Mouse (Mus musculus) G1E (cell line): ENCODE results near the gene Crym.

Experiments used
- CTCF ChIP-seq: IDR thresholded peaks from 2 replicates; pipeline ENCODE4 v1.5.1; 2012; ENCODE audit warnings: low read depth, low read length, inconsistent platforms, mixed read lengths
- GATA1 ChIP-seq: IDR thresholded peaks from 2 replicates; pipeline ENCODE4 v1.6.1; 2012; ENCODE audit warnings: borderline replicate concordance, low read length, inconsistent platforms, mixed read lengths
- GATA2 ChIP-seq: IDR thresholded peaks from 2 replicates; pipeline ENCODE4 v1.6.1; 2012; ENCODE audit warnings: low read depth, low read length, inconsistent platforms, borderline replicate concordance
- POLR2AphosphoS5 ChIP-seq: IDR thresholded peaks from 2 replicates; pipeline ENCODE4 v1.6.1; 2012; ENCODE audit warnings: low read depth, low read length, inconsistent platforms; ENCODE audit not compliant: insufficient replicate concordance
- TAL1 ChIP-seq: conservative IDR thresholded peaks from 2 replicates; pipeline ENCODE4 v1.6.1; 2012; ENCODE audit warnings: low read depth, low read length, inconsistent platforms, mixed read lengths

DNA sequence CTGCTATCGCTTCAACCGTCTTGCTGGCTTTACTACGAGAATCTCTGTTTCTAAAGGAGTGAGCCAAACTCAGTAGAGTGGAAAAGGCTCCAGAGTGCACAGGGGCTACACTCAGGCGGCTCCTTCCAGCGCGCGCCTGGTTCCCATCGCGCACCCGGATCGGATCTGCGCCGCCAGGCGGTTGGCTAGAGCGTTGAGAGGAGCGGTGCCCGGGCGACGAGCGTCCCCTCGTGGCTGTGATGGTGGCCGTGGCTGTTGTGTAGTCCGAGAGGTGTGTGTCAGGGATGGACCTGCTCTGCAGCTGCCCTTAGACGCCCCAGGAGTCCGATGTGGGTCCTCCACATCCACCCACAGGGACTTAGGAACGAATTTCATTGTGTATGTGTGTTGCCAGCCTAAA is 1.9 kb upstream of the Crym start, which contains the start of gene Abca14:
- no peak for TF ChIP-seq CTCF
- no peak for TF ChIP-seq GATA2
- no peak for TF ChIP-seq GATA1
- no peak for TF ChIP-seq POLR2AphosphoS5
- no peak for TF ChIP-seq TAL1
